Mouse (Mus musculus): Measurements from ENCODE around the gene Lamtor1. TPM values are rescaled to one million over a fixed set of nuclear protein-coding genes. Genes with fewer than 3 reads are reported as not detected.

Gene Lamtor1
- total and polyA plus RNA-seq, 3 experiments = 68.6 to 107 (median 86.2) TPM

GRCm38 (mm10) chr7:101933300-101933699 is 27.6 kb downstream of the Lamtor1 start:
- peak; percentile 45 for DNase-seq (ENCODE audit: extremely low read depth)

DNA sequence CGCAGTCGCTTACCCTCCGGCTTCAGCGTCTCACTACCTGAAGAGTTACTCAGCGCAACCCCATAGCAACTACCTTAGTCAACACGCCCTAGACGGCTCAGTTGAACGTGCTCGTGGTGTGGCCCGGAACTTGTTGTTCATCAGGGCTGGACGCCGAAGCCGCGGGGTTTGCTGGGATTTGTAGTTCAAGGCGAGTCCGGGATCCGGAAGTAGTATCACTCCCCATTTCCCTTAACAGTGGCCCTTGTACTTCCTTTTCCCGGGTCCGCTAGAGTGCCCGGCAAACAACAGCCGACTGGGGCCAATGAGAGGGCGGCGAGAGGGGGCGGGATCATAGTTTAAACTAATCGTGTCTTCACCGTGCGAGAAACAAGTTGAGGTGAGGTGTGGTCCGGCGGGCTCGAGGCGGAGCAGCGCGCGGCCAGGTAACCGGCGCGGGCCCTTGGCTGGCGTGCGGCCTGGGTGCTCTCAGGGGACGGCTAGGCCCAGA is 28.1 kb downstream of the Lamtor1 start, which contains the start of the genes Lrrc51 and Numa1:
Lrrc51 (minus strand) TSS at position 145 of the 490 bp plus-strand sequence.
Numa1 (plus strand) TSS at position 361 of the 490 bp plus-strand sequence.
- H3K27ac ChIP-seq (ENCODE audit: insufficient read depth, low read depth) = peak within 1 kb of the TSS; percentile 12; the same call in 1 of the 2 replicates
- peak within 1 kb of the TSS; percentile 81 for H3K4me2 ChIP-seq (ENCODE audit: insufficient read depth, low read depth, poor library complexity, severe bottlenecking)
- peaks cover 5 to 30% of the 10 kb centered on the region in 2 experiments for H3K4me1 ChIP-seq (ENCODE audit: control insufficient read depth in 1 of 2, insufficient read depth in 2 of 2)
- no peaks in the 10 kb centered on the region for H3K9me3 ChIP-seq (replicated peaks; ENCODE audit: low read length)
- peaks cover 0 to 21% of the 10 kb centered on the region in 2 experiments for H3K36me3 ChIP-seq (replicated peaks in 1 of 2; ENCODE audit: control insufficient read depth in 1 of 2, insufficient read depth in 1 of 2, low read length in 1 of 2)
- DNase-seq (ENCODE audit: extremely low read depth) = peak; percentile 99
- peak within 1 kb of the TSS; percentile 95 for H3K9ac ChIP-seq (ENCODE audit: insufficient read depth, low read depth)
- in situ Hi-C loops (cut with MboI; ENCODE audit: low pct_ligation_motif_present, low pct_unique_long_range_greater_than_20kb, low sequenced_read_pairs) = no loop called here
- peak within 1 kb of the TSS; percentile 70 to 88 (median 81) for H3K4me3 ChIP-seq (replicated peaks in 1 of 3; ENCODE audit: low read depth in 2 of 3, low read length in 2 of 3, poor library complexity in 1 of 3)
- H3K27me3 ChIP-seq (replicated peaks) = no peaks in the 10 kb centered on the region
- peaks cover 30% of the 10 kb centered on the region for H3K79me2 ChIP-seq (replicated peaks; ENCODE audit: control insufficient read depth, extremely low read depth, insufficient read depth, poor library complexity, severe bottlenecking)
- dilution Hi-C loops (cut with MboI; ENCODE audit: extremely low pct_ligation_motif_present, extremely low pct_unique_long_range_greater_than_20kb, low sequenced_read_pairs) = no loop called here
- TF ChIP-seq CTCF (conservative IDR thresholded peaks at IDR 0.05 in 1 of 2, IDR thresholded peaks at IDR 0.05 in 1 of 2; ENCODE audit: low read depth in 2 of 2, low read length in 2 of 2) (no peak), USF1 (IDR thresholded peaks at IDR 0.05; ENCODE audit: low read depth, low read length) (no peak; the same call in 1 of the 2 replicates), MAZ (IDR thresholded peaks at IDR 0.05; ENCODE audit: low read depth, low read length) (no peak), GABPA (IDR thresholded peaks at IDR 0.05; ENCODE audit: insufficient replicate concordance, low read depth, low read length) (peak; percentile 83; the same call in 1 of the 2 replicates), SIN3A (IDR thresholded peaks at IDR 0.05; ENCODE audit: low read length) (peak; percentile 99), POLR2AphosphoS2 (IDR thresholded peaks at IDR 0.05; ENCODE audit: low read depth, low read length) (peak; percentile 87; the same call in 1 of the 2 replicates), MAFK (IDR thresholded peaks at IDR 0.05; ENCODE audit: insufficient replicate concordance, low read length) (no peak), HCFC1 (IDR thresholded peaks at IDR 0.05; ENCODE audit: low read depth, low read length) (peak; percentile 99), CHD2 (IDR thresholded peaks at IDR 0.05; ENCODE audit: low read length) (peak; percentile 91), MXI1 (IDR thresholded peaks at IDR 0.05; ENCODE audit: low read depth, low read length) (peak; percentile 99), KAT2A (IDR thresholded peaks at IDR 0.05; ENCODE audit: insufficient replicate concordance, low read length) (peak; percentile 99), E2F4 (IDR thresholded peaks at IDR 0.05; ENCODE audit: insufficient replicate concordance, low read depth, low read length) (peak; percentile 94), MYC (IDR thresholded peaks at IDR 0.05; ENCODE audit: low read depth, low read length) (peak; percentile 95), ETS1 (conservative IDR thresholded peaks at IDR 0.05; ENCODE audit: low read depth, low read length) (peak; percentile 38; the same call in 1 of the 2 replicates), EP300 (IDR thresholded peaks at IDR 0.05; ENCODE audit: low read length) (no peak), SMC3 (IDR thresholded peaks at IDR 0.05; ENCODE audit: low read depth, low read length) (no peak), IRF4 (IDR thresholded peaks at IDR 0.05; ENCODE audit: low read depth, low read length) (peak; percentile 87; the same call in 1 of the 2 replicates), MAX (IDR thresholded peaks at IDR 0.05; ENCODE audit: low read length) (peak; percentile 91), ZNF384 (IDR thresholded peaks at IDR 0.05; ENCODE audit: low read depth, low read length) (0 out of 2 replicates have a peak, but pooled peaks have one; percentile 19), NELFE (IDR thresholded peaks at IDR 0.05; ENCODE audit: low read depth, low read length) (peak; percentile 92), ELF1 (IDR thresholded peaks at IDR 0.05; ENCODE audit: low read depth, low read length) (peak; percentile 99), CHD1 (IDR thresholded peaks at IDR 0.05; ENCODE audit: low read depth, low read length) (no peak), PAX5 (IDR thresholded peaks at IDR 0.05; ENCODE audit: low read length) (no peak), RAD21 (IDR thresholded peaks at IDR 0.05; ENCODE audit: low read depth, low read length) (no peak), JUND (conservative IDR thresholded peaks at IDR 0.05; ENCODE audit: low read depth, low read length) (no peak), POLR2A (IDR thresholded peaks at IDR 0.05; ENCODE audit: low read depth, low read length) (peak; percentile 90), MEF2A (IDR thresholded peaks at IDR 0.05; ENCODE audit: borderline replicate concordance, low read depth, low read length) (peak; percentile 72), ZC3H11A (IDR thresholded peaks at IDR 0.05; ENCODE audit: low read depth, low read length) (no peak), ZMIZ1 (IDR thresholded peaks at IDR 0.05; ENCODE audit: low read depth, low read length) (peak; percentile 95), UBTF (IDR thresholded peaks at IDR 0.05; ENCODE audit: low read depth, low read length) (no peak; the same call in 1 of the 2 replicates), JUN (IDR thresholded peaks at IDR 0.05; ENCODE audit: insufficient read depth, low read depth, low read length) (no peak)

More at GRCm38 (mm10) chr7:101933300-101933699, 27.6 kb downstream of the Lamtor1 start:
- TF ChIP-seq NRF1 (IDR thresholded peaks at IDR 0.05; ENCODE audit: low read depth, low read length) (no peak), USF2 (conservative IDR thresholded peaks at IDR 0.05; ENCODE audit: low read depth, low read length) (no peak), UBTF (IDR thresholded peaks at IDR 0.05; ENCODE audit: low read depth, low read length) (no peak), MEF2A (IDR thresholded peaks at IDR 0.05; ENCODE audit: borderline replicate concordance, low read depth, low read length) (no peak)
- Histone ChIP-seq H3K4me1 (ENCODE audit: control insufficient read depth in 1 of 2, insufficient read depth in 2 of 2) (peaks cover 5 to 30% of the 10 kb centered on the region in 2 experiments), H3K27me3 (replicated peaks) (no peaks in the 10 kb centered on the region), H3K4me2 (ENCODE audit: insufficient read depth, low read depth, poor library complexity, severe bottlenecking) (peak overlapping the region; percentile 77), H3K9me3 (replicated peaks; ENCODE audit: low read length) (no peaks in the 10 kb centered on the region), H3K4me3 (replicated peaks in 1 of 3; ENCODE audit: low read depth in 2 of 3, low read length in 2 of 3, poor library complexity in 1 of 3) (peak overlapping the region; percentile 70 to 88 (median 81)), H3K79me2 (replicated peaks; ENCODE audit: control insufficient read depth, extremely low read depth, insufficient read depth, poor library complexity, severe bottlenecking) (peaks cover 30% of the 10 kb centered on the region), H3K36me3 (replicated peaks in 1 of 2; ENCODE audit: control insufficient read depth in 1 of 2, insufficient read depth in 1 of 2, low read length in 1 of 2) (peaks cover 0 to 17% of the 10 kb centered on the region in 2 experiments), H3K27ac (ENCODE audit: insufficient read depth, low read depth) (no peak overlapping the region), H3K9ac (ENCODE audit: insufficient read depth, low read depth) (peak overlapping the region; percentile 95)
- in situ Hi-C loops (cut with MboI; ENCODE audit: low pct_ligation_motif_present, low pct_unique_long_range_greater_than_20kb, low sequenced_read_pairs) = no loop called here
- dilution Hi-C loops (cut with MboI; ENCODE audit: extremely low pct_ligation_motif_present, extremely low pct_unique_long_range_greater_than_20kb, low sequenced_read_pairs) = no loop called here

Data from CH12.LX (cell line).